Mouse (Mus musculus) limb, embryonic 13.5 days (tissue): ENCODE results near the gene Nup62. TPM values are rescaled to one million over a fixed set of nuclear protein-coding genes. Genes with fewer than 3 reads are reported as not detected.
A peak's percentile ranks its signal among the peaks of the same experiment; 100 is the strongest.

Source experiments
- ATAC-seq: fragments of 200-750 bp; cut with Nextera tagmentation; 2 replicates; pipeline ENCODE4 v1.8.0; 2017; ENCODE audit warnings: low read depth, moderate number of reproducible peaks, moderate TSS enrichment; ENCODE audit not compliant: low FRiP score
- H3K27ac ChIP-seq: fragments of 300-500 bp; sonication (generic); 2 replicates; pipeline ENCODE4 v1.5.1; 2015; ENCODE audit warnings: inconsistent platforms, mild to moderate bottlenecking, moderate library complexity
- H3K27me3 ChIP-seq: fragments of 300-500 bp; sonication (generic); 2 replicates; pipeline ENCODE4 v1.6.1; 2015; ENCODE audit warnings: mild to moderate bottlenecking, inconsistent platforms
- H3K36me3 ChIP-seq: fragments of 300-500 bp; sonication (generic); 2 replicates; pipeline ENCODE4 v1.6.1; 2015; ENCODE audit warnings: inconsistent platforms, mild to moderate bottlenecking, moderate library complexity
- H3K4me1 ChIP-seq: fragments of 300-500 bp; sonication (generic); 2 replicates; pipeline ENCODE4 v1.6.1; 2015; ENCODE audit warnings: inconsistent platforms
- H3K4me2 ChIP-seq: fragments of 300-500 bp; sonication (generic); replicated peaks from 2 replicates; pipeline ENCODE4 v1.6.1; 2015; ENCODE audit warnings: inconsistent platforms, mild to moderate bottlenecking, moderate library complexity
- H3K4me3 ChIP-seq: fragments of 300-500 bp; sonication (generic); 2 replicates; pipeline ENCODE4 v1.5.1; 2015; ENCODE audit warnings: moderate library complexity, mild to moderate bottlenecking, inconsistent platforms
- H3K9ac ChIP-seq: fragments of 300-500 bp; sonication (generic); 2 replicates; pipeline ENCODE4 v1.6.1; 2015; ENCODE audit warnings: mild to moderate bottlenecking, inconsistent platforms
- H3K9me3 ChIP-seq: fragments of 300-500 bp; sonication (generic); 2 replicates; pipeline ENCODE4 v1.6.1; 2016; ENCODE audit warnings: inconsistent platforms
- WGBS: fragments of 180-500 bp; shearing (Covaris S2); methylation state at CpG from one replicate; pipeline ENCODE4 v1.1.7; 2015; 5-methylcytosine and 5-hydroxymethylcytosine counted together
- polyA plus RNA-seq: library from polyadenylated mRNA; unstranded; fragments of >200 nt; fragmentation: Nextera tagmentation; extraction: Ambion mirVana; gene quantifications from 2 replicates; pipeline ENCODE4 v1.2.1, GENCODE M21; 2015

The Nup62 gene
- polyA plus RNA-seq, 1 experiment from 2014 or later = 97.3 TPM

DNA sequence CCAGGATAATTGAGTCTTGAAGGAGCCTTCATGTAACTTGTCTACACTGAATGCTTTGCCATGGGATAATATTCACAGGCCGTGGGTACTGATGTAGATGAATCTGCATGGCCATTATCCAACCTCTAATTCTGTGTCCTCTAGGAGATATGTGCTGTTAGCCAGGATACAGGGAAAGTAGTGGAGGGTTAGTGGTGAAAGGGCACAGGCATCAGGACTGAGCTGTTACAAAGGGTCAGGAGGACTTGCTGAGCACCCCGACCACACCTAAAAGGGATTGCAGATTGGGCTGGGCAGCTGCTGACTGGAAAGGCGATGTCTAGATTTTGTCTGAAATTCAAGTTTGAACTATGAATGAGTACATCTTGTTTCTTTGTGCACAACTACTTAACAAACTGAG is 4.6 kb downstream of the Nup62 start:
- Histone ChIP-seq H3K9ac (peak overlapping the region; percentile 31), H3K4me1 (peaks cover 67% of the 10 kb centered on the region), H3K4me2 (no peak overlapping the region), H3K9me3 (no peaks in the 10 kb centered on the region), H3K27ac (no peak overlapping the region), H3K4me3 (no peak overlapping the region), H3K36me3 (peaks cover 6% of the 10 kb centered on the region; the same call in 1 of the 2 replicates), H3K27me3 (no peaks in the 10 kb centered on the region)
- no peak for ATAC-seq
- WGBS = 86% methylated on average over 3 of the region's 3 CpGs

DNA sequence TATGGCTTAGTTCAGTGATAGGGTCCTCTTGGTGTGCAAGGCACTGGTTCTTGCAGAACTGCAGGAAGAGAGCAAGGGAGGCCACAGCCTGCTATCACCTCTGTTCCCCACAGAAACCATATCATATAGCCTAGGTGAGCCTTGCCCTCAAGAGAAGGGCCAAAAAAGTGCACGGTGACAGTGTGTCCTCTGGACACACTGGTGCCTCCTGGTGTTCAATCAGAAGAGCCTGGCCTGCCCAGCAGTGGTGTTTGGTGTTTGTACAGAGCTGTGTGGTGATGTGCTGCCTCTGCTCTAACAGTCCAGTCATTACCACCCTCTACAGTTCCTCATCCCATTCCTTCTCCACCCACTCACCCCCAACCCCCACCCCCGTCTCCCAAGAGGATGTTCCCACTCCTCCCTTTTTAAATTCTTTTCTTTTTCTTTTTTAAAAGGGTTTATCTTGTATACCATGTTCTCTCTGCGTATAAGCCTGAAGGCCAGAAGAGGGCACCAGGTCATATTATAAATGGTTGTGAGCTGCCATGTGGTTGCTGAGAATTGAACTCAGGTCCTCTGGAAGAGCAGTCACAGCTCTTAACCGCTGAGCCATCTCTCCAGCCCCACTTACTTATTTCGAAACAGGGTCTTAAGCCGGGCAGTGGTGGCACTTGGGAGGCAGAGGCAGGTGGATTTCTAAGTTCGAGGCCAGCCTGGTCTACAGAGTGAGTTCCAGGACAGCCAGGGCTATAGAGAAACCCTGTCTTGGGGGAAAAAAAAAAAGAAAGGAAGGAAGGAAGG is 6.0 kb downstream of the Nup62 start:
- ATAC-seq = no peak
- 88% methylated on average over 7 of the region's 7 CpGs for WGBS

DNA sequence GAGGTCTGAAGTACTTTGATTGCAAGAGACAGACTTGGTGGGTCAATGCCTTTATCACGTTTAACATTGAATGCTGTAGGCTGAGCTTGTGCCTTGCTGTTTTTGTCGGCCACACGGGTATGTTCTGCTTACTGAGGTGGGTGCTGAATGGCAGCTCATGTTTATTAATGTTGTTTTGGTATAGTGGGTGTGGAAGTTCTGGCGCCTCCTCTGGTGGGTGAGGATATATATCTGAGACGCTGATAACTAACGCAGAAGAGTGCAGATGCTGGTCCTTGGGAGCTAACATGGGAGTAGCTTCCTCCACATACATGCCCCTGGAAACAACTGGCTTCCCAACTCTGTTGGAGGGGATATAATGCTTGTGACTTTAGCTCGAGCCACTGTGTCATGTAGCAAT is 7.5 kb downstream of the Nup62 start:
- H3K27ac ChIP-seq = no peak overlapping the region
- H3K9ac ChIP-seq = no peak overlapping the region
- H3K4me1 ChIP-seq = peaks cover 52% of the 10 kb centered on the region
- H3K9me3 ChIP-seq = no peaks in the 10 kb centered on the region
- no peak for ATAC-seq
- H3K36me3 ChIP-seq = peaks cover 32% of the 10 kb centered on the region
- 51% methylated on average over 7 of the region's 7 CpGs for WGBS
- no peak overlapping the region for H3K4me2 ChIP-seq
- H3K4me3 ChIP-seq = no peak overlapping the region
- H3K27me3 ChIP-seq = no peaks in the 10 kb centered on the region

More for the DNA sequence above, 6.0 kb downstream of the Nup62 start:
- H3K27ac ChIP-seq = no peak overlapping the region
- H3K4me3 ChIP-seq = no peak overlapping the region
- H3K4me2 ChIP-seq = no peak overlapping the region
- no peaks in the 10 kb centered on the region for H3K9me3 ChIP-seq
- H3K4me1 ChIP-seq = peaks cover 67% of the 10 kb centered on the region
- H3K9ac ChIP-seq = no peak overlapping the region
- H3K36me3 ChIP-seq = peaks cover 18% of the 10 kb centered on the region
- H3K27me3 ChIP-seq = no peaks in the 10 kb centered on the region

DNA sequence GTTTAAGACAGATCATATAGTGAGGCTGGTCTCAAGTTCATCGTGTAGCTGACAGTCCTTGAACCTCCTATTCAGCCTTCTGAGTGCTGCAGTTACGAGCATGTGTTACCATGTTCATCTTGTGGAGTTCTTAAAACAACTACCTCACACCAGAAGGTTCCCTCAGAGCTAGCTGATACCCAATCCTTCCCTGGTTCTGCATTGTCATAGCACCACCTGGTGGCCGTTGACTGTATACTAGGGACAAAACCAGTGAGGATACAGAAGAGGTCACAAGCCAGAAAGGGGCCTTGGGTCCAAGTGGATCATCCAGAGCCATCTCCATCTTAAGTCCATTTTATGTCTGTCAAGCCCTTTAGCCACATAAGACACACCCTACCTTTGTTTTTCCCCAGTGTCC is 9.0 kb downstream of the Nup62 start:
- Histone ChIP-seq H3K27ac (no peak overlapping the region), H3K27me3 (no peaks in the 10 kb centered on the region), H3K36me3 (peaks cover 47% of the 10 kb centered on the region), H3K4me1 (peaks cover 38% of the 10 kb centered on the region), H3K4me3 (no peak overlapping the region), H3K9ac (no peak overlapping the region), H3K9me3 (no peaks in the 10 kb centered on the region), H3K4me2 (no peak overlapping the region)
- WGBS = 25% methylated on average over 3 of the region's 3 CpGs
- ATAC-seq = no peak; the same call in 1 of the 2 replicates

DNA sequence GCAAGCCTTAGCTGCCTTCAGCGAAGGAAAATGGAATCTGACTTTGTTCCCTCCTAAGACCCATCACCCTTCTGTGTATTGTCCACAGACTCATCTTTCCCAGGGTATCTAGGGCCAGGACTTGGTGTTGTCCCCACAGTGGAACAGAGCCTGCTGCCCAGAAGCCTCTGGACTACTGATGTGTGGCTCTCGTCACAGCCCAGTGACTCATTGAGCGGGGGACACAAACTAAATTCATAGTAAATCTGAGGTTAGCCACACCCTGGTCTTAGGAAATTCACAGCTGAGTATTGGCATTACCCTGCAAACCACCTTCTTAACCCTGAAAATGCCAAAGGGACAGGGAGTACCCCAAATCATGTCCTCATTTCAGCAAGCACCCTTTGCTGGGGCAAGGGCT is 10.9 kb downstream of the Nup62 start:
- Histone ChIP-seq H3K9ac (no peak overlapping the region), H3K4me2 (no peak overlapping the region), H3K4me3 (no peak overlapping the region), H3K36me3 (peaks cover 64% of the 10 kb centered on the region), H3K27ac (no peak overlapping the region), H3K9me3 (no peaks in the 10 kb centered on the region), H3K27me3 (no peaks in the 10 kb centered on the region), H3K4me1 (peaks cover 30% of the 10 kb centered on the region)
- WGBS = 85% methylated on average over 3 of the region's 3 CpGs
- no peak for ATAC-seq

DNA sequence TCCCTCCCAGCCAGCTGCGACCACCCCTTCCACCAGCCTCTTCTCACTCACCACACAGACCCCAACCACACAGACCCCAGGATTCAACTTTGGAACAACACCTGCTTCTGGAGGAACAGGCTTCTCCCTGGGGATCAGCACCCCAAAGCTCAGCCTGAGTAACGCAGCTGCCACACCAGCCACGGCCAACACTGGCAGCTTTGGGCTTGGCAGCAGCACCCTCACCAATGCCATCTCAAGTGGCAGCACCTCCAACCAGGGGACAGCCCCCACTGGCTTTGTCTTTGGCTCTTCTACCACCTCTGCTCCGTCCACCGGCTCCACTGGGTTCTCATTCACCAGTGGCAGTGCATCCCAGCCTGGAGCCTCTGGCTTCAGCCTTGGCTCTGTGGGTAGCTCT is 12.8 kb downstream of the Nup62 start:
- ATAC-seq = no peak
- H3K9ac ChIP-seq = no peak overlapping the region
- no peak overlapping the region for H3K27ac ChIP-seq
- H3K4me1 ChIP-seq = peaks cover 28% of the 10 kb centered on the region
- H3K4me2 ChIP-seq = no peak overlapping the region
- no peaks in the 10 kb centered on the region for H3K9me3 ChIP-seq
- no peaks in the 10 kb centered on the region for H3K27me3 ChIP-seq
- H3K36me3 ChIP-seq = peaks cover 67% of the 10 kb centered on the region
- H3K4me3 ChIP-seq = no peak overlapping the region
- 97% methylated on average over 5 of the region's 5 CpGs for WGBS

DNA sequence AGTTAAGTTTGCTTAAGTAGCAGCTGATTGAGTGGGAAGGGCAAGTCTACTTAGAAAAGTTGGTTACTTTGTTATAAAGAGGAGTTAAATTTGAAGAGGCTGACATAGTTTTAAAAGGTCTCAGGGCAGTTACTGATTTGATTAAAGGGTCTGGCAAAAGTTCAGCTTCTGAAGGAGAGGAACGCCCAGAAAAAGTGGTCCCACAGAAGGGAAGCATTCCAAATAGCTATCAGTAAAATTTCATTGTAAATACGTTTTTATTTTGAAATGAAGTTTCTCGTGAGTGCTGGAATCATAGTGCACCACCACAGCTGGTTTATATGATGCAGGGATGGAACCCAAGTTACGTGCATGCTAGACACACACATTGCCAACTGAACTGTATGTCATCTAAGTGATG is 16.9 kb downstream of the Nup62 start:
- peaks cover under 1% of the 10 kb centered on the region for H3K27me3 ChIP-seq
- no peak overlapping the region for H3K9ac ChIP-seq
- H3K27ac ChIP-seq = 0 out of 2 replicates have a peak overlapping the region, but pooled peaks have one; percentile 52
- peaks cover 45% of the 10 kb centered on the region for H3K36me3 ChIP-seq
- H3K4me2 ChIP-seq = no peak overlapping the region
- H3K4me1 ChIP-seq = peaks cover 17% of the 10 kb centered on the region
- no peaks in the 10 kb centered on the region for H3K9me3 ChIP-seq
- no peak overlapping the region for H3K4me3 ChIP-seq
- no peak for ATAC-seq
- 47% methylated on average over 4 of the region's 4 CpGs for WGBS

DNA sequence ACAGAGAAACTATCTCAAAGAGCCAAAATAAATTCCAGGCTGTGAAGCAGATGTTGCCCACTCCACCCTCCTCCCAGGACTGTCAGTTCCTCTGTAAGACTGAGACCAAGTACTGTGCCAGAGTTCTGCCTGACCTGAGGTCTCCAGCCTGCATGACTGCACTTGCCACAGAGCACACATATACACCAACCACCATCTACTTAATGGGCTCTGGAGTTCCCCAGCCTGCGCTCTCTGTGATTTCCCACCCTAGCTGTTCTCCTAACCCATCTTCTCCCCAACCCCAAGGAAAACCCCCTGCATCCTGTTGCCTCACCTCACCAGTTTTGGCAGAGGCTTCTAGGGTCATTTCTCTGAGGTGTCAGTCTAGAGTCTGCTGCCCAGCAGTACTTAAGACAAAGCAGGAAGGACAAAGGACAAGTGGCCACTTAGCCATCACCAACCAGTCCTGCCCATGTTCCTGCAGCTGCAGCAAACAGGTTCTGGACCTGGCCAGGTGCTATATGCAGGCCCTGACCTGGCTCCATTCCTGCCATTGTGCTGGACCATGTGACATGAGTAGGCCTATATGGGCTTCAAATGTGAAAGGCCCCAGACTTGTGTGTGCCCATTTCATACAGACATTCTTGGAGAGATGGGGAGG is 19.6 kb downstream of the Nup62 start:
- Histone ChIP-seq H3K9me3 (no peaks in the 10 kb centered on the region), H3K4me1 (peaks cover 31% of the 10 kb centered on the region), H3K9ac (no peak overlapping the region), H3K36me3 (peaks cover 19% of the 10 kb centered on the region), H3K4me2 (no peak overlapping the region), H3K4me3 (no peak overlapping the region), H3K27ac (no peak overlapping the region), H3K27me3 (peaks cover 28% of the 10 kb centered on the region)
- no peak for ATAC-seq
- WGBS = 97% methylated on average over 1 of the region's 1 CpGs

DNA sequence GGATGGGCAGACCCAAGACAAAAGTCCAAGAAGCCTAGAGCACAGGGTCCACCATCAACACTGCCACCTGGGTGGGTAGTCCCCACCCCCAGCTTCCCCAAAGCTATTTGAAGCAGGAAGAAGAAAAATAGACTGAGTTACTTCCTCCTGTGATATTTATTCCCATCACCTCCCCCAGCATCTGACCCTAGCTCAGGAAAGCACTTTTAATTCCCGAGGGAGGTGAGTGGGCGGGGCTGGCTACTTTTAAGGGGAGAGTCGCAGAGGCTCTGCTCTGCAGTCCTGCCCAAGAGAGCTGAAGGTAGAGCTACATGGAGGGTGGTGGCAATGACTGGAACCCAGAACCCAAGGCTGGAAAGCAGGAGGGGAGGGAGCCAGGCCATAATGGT is 20.1 kb downstream of the Nup62 start:
- no peak overlapping the region for H3K27ac ChIP-seq
- H3K27me3 ChIP-seq = peaks cover 33% of the 10 kb centered on the region
- no peaks in the 10 kb centered on the region for H3K9me3 ChIP-seq
- no peak overlapping the region for H3K9ac ChIP-seq
- no peak for ATAC-seq
- H3K4me1 ChIP-seq = peaks cover 31% of the 10 kb centered on the region
- WGBS = 45% methylated on average over 3 of the region's 3 CpGs
- no peak overlapping the region for H3K4me3 ChIP-seq
- peaks cover 19% of the 10 kb centered on the region for H3K36me3 ChIP-seq
- no peak overlapping the region for H3K4me2 ChIP-seq

DNA sequence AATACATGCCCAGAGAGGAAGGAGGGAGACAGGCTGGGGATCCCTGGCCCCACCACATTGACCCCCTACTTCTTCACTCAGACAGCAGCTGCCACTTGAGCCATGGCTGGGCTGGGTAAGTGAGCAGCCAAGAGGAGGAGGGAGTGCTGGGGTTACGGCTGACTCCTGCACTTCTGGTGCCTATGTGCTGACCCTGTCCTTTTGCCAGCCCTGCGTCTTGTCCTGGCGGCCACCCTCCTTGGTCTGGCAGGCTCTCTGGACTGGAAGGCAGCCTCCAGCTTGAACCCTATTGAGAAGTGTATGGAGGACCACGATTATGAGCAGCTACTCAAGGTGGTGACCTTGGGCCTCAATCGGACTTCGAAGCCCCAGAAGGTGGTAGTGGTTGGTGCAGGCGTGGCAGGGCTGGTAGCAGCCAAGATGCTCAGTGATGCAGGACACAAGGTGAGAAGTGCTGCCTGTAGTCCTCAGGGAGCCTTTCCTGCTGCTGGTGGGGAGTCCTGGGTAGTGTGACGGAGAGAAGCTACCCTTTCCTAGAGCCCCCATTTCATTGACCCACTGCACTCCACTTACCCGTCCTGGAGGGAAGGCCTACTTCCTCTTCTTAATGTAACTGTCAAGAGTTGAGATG is 20.6 kb downstream of the Nup62 start:
- Histone ChIP-seq H3K36me3 (peaks cover 19% of the 10 kb centered on the region), H3K4me3 (no peak overlapping the region), H3K4me1 (peaks cover 26% of the 10 kb centered on the region), H3K9ac (no peak overlapping the region), H3K9me3 (no peaks in the 10 kb centered on the region), H3K27ac (no peak overlapping the region), H3K4me2 (no peak overlapping the region), H3K27me3 (peaks cover 39% of the 10 kb centered on the region)
- no peak for ATAC-seq
- 83% methylated on average over 9 of the region's 9 CpGs for WGBS

DNA sequence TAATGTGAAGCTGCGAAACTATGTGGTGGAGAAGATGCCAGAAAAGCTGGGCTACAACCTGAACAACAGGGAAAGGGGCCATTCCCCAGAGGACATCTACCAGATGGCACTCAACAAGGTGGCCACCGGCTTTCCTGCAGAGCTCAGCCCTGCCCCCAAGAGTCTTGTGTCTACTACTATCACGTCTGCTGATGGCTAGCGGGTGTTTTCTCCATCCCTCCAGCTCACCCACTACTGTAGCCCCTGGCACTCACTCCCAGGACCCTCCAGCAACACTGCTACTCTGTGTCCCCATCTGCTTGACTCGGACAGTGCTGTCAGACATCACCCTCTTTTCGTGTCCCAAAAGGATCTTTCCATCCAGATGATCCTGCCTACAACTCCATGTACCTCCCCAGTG is 22.2 kb downstream of the Nup62 start:
- Histone ChIP-seq H3K27me3 (peaks cover 48% of the 10 kb centered on the region), H3K9me3 (no peaks in the 10 kb centered on the region), H3K36me3 (peaks cover 28% of the 10 kb centered on the region), H3K4me2 (no peak overlapping the region), H3K4me3 (no peak overlapping the region), H3K9ac (no peak overlapping the region), H3K4me1 (peaks cover 15% of the 10 kb centered on the region), H3K27ac (no peak overlapping the region)
- WGBS = 87% methylated on average over 6 of the region's 6 CpGs
- no peak for ATAC-seq

DNA sequence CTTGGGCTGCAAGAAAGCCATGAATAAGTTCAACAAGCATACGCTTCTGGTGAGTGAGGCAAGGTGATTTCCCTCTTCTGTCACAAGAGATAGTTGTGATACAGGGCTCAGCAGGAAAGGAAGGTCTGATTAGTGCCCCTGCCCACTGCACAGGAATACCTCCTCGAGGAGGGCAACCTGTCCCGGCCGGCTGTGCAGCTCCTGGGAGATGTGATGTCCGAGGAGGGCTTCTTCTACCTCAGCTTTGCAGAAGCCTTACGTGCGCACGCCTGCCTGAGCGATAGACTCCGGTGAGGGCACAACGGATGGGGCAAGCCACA is 23.2 kb downstream of the Nup62 start:
- peak overlapping the region; percentile 70 for H3K4me2 ChIP-seq
- WGBS = 30% methylated on average over 11 of the region's 11 CpGs
- H3K27ac ChIP-seq = no peak overlapping the region
- H3K9me3 ChIP-seq = no peaks in the 10 kb centered on the region
- no peak for ATAC-seq
- H3K4me3 ChIP-seq = peak overlapping the region; percentile 39
- peaks cover 15% of the 10 kb centered on the region for H3K4me1 ChIP-seq
- peak overlapping the region; percentile 67 for H3K9ac ChIP-seq
- peaks cover 48% of the 10 kb centered on the region for H3K27me3 ChIP-seq
- peaks cover 38% of the 10 kb centered on the region for H3K36me3 ChIP-seq
